Mouse (Mus musculus): ENCODE results near the gene D430019H16Rik. TPM values are rescaled to one million over a fixed set of nuclear protein-coding genes. Genes with fewer than 3 reads are reported as not detected.

D430019H16Rik gene
- polyA plus RNA-seq (2012) = 0.02 TPM in 1 of 2 replicates, not detected in the other

DNA sequence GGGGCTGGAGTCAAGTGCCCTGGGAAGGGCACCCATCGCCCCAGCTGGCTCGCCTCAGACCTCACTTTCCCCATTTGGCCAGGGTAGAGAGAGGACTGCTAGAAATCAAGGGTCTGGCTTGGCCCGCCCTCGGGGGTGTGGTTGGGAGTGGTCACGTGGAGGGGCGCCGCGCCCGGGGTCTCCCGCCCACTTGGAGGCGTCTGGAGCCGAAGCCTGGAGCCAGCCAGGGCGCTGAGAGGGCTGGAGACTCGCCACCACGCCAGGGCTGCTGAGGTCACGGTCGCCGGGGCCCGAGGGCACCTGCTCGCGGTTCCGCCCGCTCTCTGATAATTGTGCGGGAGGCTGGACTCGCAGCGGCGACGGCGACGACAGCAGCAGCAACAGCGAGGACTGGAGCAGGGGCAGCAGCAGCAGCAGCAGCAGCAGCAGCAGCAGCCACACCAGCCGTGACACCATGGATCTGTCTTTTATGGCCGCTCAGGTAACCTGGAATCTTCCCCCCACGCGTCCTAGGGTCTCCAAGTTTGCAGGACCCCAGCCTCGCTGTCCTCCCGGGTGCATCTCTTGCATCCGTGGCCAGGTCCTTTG is at the start of gene D430019H16Rik:
Gene D430019H16Rik, plus strand, starts transcription at position 187 of the 588 bp plus-strand sequence.

Other genes with a start within 250 kb of the D430019H16Rik start
- gene Tcl1, start 231.1 kb upstream of the D430019H16Rik start, polyA plus RNA-seq (2012) = not detected in 2 replicates
- not detected in 2 replicates for gene Tunar, start 120.0 kb upstream of the D430019H16Rik start, polyA plus RNA-seq (2012)
- gene Bdkrb2, start 109.4 kb downstream of the D430019H16Rik start, polyA plus RNA-seq (2012) = not detected in 2 replicates
- gene Bdkrb1, start 149.2 kb downstream of the D430019H16Rik start, polyA plus RNA-seq (2012) = not detected in 2 replicates
- gene Gskip, start 231.0 kb downstream of the D430019H16Rik start, polyA plus RNA-seq (2012) = 1.6 and 2.9 TPM in 2 replicates
- gene Atg2b, start 231.4 kb downstream of the D430019H16Rik start, polyA plus RNA-seq (2012) = 13.7 and 16.1 TPM in 2 replicates

Measured in megakaryocyte-erythroid progenitor cell, adult 5 weeks (primary cell).